Mouse (Mus musculus) brain, embryonic 14.5 days (tissue): Measurements from ENCODE around the gene Cbx5.

Source experiments
- CTCF ChIP-seq: fragments of 200-500 bp; IDR thresholded peaks from 2 replicates; pipeline ENCODE4 v1.5.1; 2012; ENCODE audit warnings: inconsistent platforms, mild to moderate bottlenecking, moderate library complexity, borderline replicate concordance; ENCODE audit not compliant: insufficient read depth, insufficient read length; ENCODE audit errors: extremely low read depth
- POLR2A ChIP-seq: fragments of 200-500 bp; IDR thresholded peaks from 2 replicates; pipeline ENCODE4 v1.6.1; 2012; ENCODE audit warnings: mild to moderate bottlenecking, inconsistent platforms, borderline replicate concordance; ENCODE audit not compliant: poor library complexity, insufficient read depth, insufficient read length, severe bottlenecking; ENCODE audit errors: extremely low read depth

- TF ChIP-seq CTCF = peak; percentile 22; the same call in 1 of the 2 replicates
- TF ChIP-seq POLR2A = no peak
Measured at GRCm38 (mm10) chr15:103284647-103285046, 45.0 kb upstream of the Cbx5 start.
